Mouse (Mus musculus) ES-Bruce4 (cell line): ENCODE data around the gene Ptprg.

ENCODE experiments used
- EP300 ChIP-seq: IDR thresholded peaks from 2 replicates; pipeline ENCODE4 v1.6.1; 2011; ENCODE audit warnings: low read depth, low read length; ENCODE audit not compliant: insufficient read depth
- POLR2A ChIP-seq: IDR thresholded peaks from one replicate; pipeline ENCODE4 v1.8.1; 2011; ENCODE audit warnings: low read length; ENCODE audit not compliant: insufficient read depth

- no peak for TF ChIP-seq POLR2A
- TF ChIP-seq EP300, result no peak
These were observed 574.6 kb downstream of the Ptprg start for GRCm38 (mm10) chr14:12127951-12128350.
